Mouse (Mus musculus) C2C12 (cell line): Measurements from ENCODE around the gene Tanc1.

Experiments used
- CEBPB ChIP-seq: IDR thresholded peaks from one replicate; pipeline ENCODE4 v1.6.1; 2011; ENCODE audit warnings: low read depth, mild to moderate bottlenecking, control low read depth, moderate library complexity
- CTCF ChIP-seq: IDR thresholded peaks from one replicate; pipeline ENCODE4 v1.5.1; 2011; ENCODE audit not compliant: control insufficient read depth, insufficient read depth, insufficient read length
- MAX ChIP-seq: IDR thresholded peaks from one replicate; pipeline ENCODE4 v1.6.1; 2011; ENCODE audit warnings: mild to moderate bottlenecking, control low read depth
- MYOG ChIP-seq: IDR thresholded peaks from one replicate; pipeline ENCODE4 v1.6.1; 2011; ENCODE audit not compliant: control insufficient read depth, insufficient read length; ENCODE audit errors: extremely low read depth
- USF1 ChIP-seq: IDR thresholded peaks from one replicate; pipeline ENCODE4 v1.6.1; 2011; ENCODE audit warnings: low read depth, mild to moderate bottlenecking, control low read depth, moderate library complexity

DNA sequence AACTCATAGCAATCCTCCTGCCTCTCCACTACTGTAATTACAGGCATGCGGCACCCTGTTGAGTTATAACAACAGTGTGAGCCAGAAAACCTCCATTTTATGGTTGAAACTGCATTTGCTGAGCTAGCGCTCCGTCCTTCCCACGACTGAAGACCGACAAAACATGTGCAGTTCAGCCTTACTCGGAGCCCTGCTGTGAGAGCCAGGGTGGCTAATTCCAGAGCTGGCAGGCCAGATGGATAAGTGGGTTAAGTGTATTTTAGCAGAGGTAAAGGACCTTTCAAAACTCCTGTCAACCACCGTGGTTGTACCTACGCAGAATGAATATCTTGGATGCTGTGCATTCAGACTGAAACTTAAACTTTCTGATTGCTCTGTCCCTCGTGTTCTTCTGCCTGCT lies 242.5 kb downstream of the Tanc1 start:
- TF ChIP-seq CTCF (no peak), CEBPB (no peak), MAX (no peak), USF1 (no peak), MYOG (no peak)
